Mouse (Mus musculus): ENCODE data around the gene Cops7a. TPM values are rescaled to one million over a fixed set of nuclear protein-coding genes. Genes with fewer than 3 reads are reported as not detected.

The Cops7a gene
- total and polyA plus RNA-seq, 2 experiments from 2014 or later = 92.3 to 131 TPM

DNA sequence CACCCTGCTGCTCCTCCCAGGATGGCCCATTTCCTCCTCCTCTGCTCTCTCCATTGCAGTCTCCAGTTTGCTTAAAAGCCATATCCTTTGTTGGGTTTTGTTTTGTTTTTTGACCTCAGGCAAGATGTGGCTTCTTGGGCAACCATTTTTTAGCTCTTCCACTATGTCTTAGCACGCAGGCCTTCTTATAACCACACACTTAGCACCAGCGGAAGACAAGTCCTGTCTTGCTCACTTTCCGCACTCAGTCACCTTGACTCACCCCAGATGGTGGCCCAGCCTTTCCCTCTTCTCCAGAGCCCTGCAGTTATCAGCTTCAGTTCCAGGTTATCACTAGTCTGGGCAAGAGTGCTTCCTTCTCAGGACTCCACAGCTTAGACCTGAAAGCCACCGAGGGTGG, 10.1 kb downstream of the Cops7a start:
- no peak for TF ChIP-seq CTCF (IDR thresholded peaks at IDR 0.05)
- H3K4me3 ChIP-seq (ENCODE audit: low read depth, low read length) = no peak overlapping the region
- DNase-seq (ENCODE audit: low spot score) (no peak), ATAC-seq (ENCODE audit: low FRiP score) (no peak)
- WGBS = 95% methylated on average over 4 of the region's 4 CpGs
- peaks cover 31% of the 10 kb centered on the region for H3K36me3 ChIP-seq (ENCODE audit: insufficient read depth, low read length)
- no peak overlapping the region for H3K9ac ChIP-seq (replicated peaks; ENCODE audit: low read length, poor library complexity, severe bottlenecking)
- H3K4me2 ChIP-seq (ENCODE audit: low read depth, low read length, poor library complexity, severe bottlenecking) = no peak overlapping the region
- no peaks in the 10 kb centered on the region for H3K27me3 ChIP-seq (ENCODE audit: insufficient read depth, low read length)
- H3K4me1 ChIP-seq (ENCODE audit: insufficient read depth, low read length) = no peaks in the 10 kb centered on the region
- no peaks in the 10 kb centered on the region for H3K9me3 ChIP-seq (ENCODE audit: low read length)
- no peak overlapping the region for H3K27ac ChIP-seq (ENCODE audit: low read depth, low read length)

DNA sequence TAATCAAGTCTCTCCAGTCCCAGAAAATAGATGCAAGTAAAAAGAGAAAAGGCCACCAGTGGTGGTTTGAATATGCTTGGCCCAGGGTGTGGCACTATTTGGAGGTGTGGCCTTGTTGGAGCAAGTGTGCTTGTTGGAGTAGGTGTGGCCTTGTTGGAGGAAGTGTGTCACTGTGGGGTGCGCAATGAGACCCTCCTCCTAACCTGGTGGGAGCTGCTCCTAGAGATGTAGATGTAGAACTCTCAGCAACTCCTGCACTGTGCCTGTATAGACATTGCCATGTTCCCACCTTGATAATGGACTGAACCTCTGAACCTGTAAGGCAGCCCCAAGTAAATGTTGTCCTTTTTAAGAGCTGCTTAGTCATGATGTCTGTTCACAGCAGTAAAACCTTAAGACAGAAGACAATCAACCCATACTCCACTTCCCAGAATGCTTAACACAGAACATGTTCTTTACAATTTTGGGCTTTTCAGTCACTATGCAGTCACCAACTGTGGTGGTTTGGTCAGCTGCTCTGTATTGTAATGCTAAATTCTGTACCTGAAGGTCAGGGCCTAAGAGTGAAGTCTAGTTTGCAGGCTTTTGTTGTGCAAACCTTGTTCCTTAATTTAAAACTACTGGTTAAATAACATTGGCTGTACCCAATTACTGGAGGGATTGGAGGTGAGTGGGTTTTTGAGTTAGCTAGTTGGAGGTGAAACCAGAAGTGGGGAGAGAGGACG, 11.2 kb downstream of the Cops7a start:
- Histone ChIP-seq H3K9ac (replicated peaks; ENCODE audit: low read length, poor library complexity, severe bottlenecking) (no peak overlapping the region), H3K4me1 (ENCODE audit: insufficient read depth, low read length) (no peaks in the 10 kb centered on the region), H3K27ac (ENCODE audit: low read depth, low read length) (no peak overlapping the region), H3K9me3 (ENCODE audit: low read length) (no peaks in the 10 kb centered on the region), H3K27me3 (ENCODE audit: insufficient read depth, low read length) (no peaks in the 10 kb centered on the region), H3K4me2 (ENCODE audit: low read depth, low read length, poor library complexity, severe bottlenecking) (no peak overlapping the region), H3K4me3 (ENCODE audit: low read depth, low read length) (no peak overlapping the region), H3K36me3 (ENCODE audit: insufficient read depth, low read length) (peaks cover 21% of the 10 kb centered on the region)
- no peak for TF ChIP-seq CTCF (IDR thresholded peaks at IDR 0.05)
- WGBS = 90% methylated on average over 2 of the region's 2 CpGs
- no peak for ATAC-seq (ENCODE audit: low FRiP score)
- no peak for DNase-seq (ENCODE audit: low spot score)

- Histone ChIP-seq H3K9me3 (ENCODE audit: low read length) (no peaks in the 10 kb centered on the region), H3K4me2 (ENCODE audit: low read depth, low read length, poor library complexity, severe bottlenecking) (no peak overlapping the region), H3K27ac (ENCODE audit: low read depth, low read length) (no peak overlapping the region), H3K4me3 (ENCODE audit: low read depth, low read length) (no peak overlapping the region), H3K27me3 (ENCODE audit: insufficient read depth, low read length) (no peaks in the 10 kb centered on the region), H3K36me3 (ENCODE audit: insufficient read depth, low read length) (0 out of 2 replicates have a peak, but pooled peaks cover under 1% of the 10 kb centered on the region), H3K4me1 (ENCODE audit: insufficient read depth, low read length) (no peaks in the 10 kb centered on the region), H3K9ac (replicated peaks; ENCODE audit: low read length, poor library complexity, severe bottlenecking) (no peak overlapping the region)
- 88% methylated on average over 3 of the region's 3 CpGs for WGBS
- ATAC-seq (ENCODE audit: low FRiP score) (no peak), DNase-seq (ENCODE audit: low spot score) (no peak)
- no peak for TF ChIP-seq CTCF (IDR thresholded peaks at IDR 0.05)
Measured at GRCm38 (mm10) chr6:124943526-124943925, 21.8 kb downstream of the Cops7a start.

DNA sequence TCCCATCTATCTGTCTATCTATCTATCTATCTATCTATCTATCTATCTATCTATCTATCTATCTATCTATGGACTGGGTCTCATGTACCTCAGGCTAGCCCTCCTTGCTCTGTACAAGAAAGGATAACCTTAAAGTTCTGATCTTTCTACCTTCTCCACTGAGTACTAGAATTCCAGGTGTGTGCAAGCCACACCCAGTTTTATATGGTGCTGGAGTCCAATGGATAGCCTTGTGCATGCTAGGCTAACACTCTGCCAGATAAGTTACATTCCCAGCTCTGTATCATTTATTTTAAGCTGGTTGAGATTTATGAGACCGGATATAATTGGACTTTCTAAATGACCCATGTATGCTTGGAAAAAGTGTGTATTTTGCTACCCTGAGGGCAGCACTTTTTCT, 23.7 kb downstream of the Cops7a start:
- Histone ChIP-seq H3K36me3 (ENCODE audit: insufficient read depth, low read length) (peaks cover 19% of the 10 kb centered on the region; the same call in 1 of the 2 replicates), H3K4me1 (ENCODE audit: insufficient read depth, low read length) (no peaks in the 10 kb centered on the region), H3K27me3 (ENCODE audit: insufficient read depth, low read length) (no peaks in the 10 kb centered on the region), H3K27ac (ENCODE audit: low read depth, low read length) (no peak overlapping the region), H3K9me3 (ENCODE audit: low read length) (no peaks in the 10 kb centered on the region), H3K4me3 (ENCODE audit: low read depth, low read length) (no peak overlapping the region), H3K4me2 (ENCODE audit: low read depth, low read length, poor library complexity, severe bottlenecking) (no peak overlapping the region), H3K9ac (replicated peaks; ENCODE audit: low read length, poor library complexity, severe bottlenecking) (no peak overlapping the region)
- DNase-seq (ENCODE audit: low spot score) (no peak), ATAC-seq (ENCODE audit: low FRiP score) (no peak)
- 100% methylated on average over 1 of the region's 1 CpGs for WGBS
- TF ChIP-seq CTCF (IDR thresholded peaks at IDR 0.05) = no peak

GRCm38 (mm10) chr6:124938554-124938953, 26.8 kb downstream of the Cops7a start:
- H3K9ac ChIP-seq (replicated peaks; ENCODE audit: low read length, poor library complexity, severe bottlenecking) = no peak overlapping the region
- WGBS = 95% methylated on average over 7 of the region's 7 CpGs
- no peak overlapping the region for H3K27ac ChIP-seq (ENCODE audit: low read depth, low read length)
- no peak for DNase-seq (ENCODE audit: low spot score)
- no peaks in the 10 kb centered on the region for H3K27me3 ChIP-seq (ENCODE audit: insufficient read depth, low read length)
- H3K4me2 ChIP-seq (ENCODE audit: low read depth, low read length, poor library complexity, severe bottlenecking) = no peak overlapping the region
- TF ChIP-seq CTCF (IDR thresholded peaks at IDR 0.05) = no peak
- no peaks in the 10 kb centered on the region for H3K4me1 ChIP-seq (ENCODE audit: insufficient read depth, low read length)
- H3K36me3 ChIP-seq (ENCODE audit: insufficient read depth, low read length) = peaks cover 44% of the 10 kb centered on the region
- ATAC-seq (ENCODE audit: low FRiP score) = no peak
- H3K9me3 ChIP-seq (ENCODE audit: low read length) = no peaks in the 10 kb centered on the region
- H3K4me3 ChIP-seq (ENCODE audit: low read depth, low read length) = no peak overlapping the region

DNA sequence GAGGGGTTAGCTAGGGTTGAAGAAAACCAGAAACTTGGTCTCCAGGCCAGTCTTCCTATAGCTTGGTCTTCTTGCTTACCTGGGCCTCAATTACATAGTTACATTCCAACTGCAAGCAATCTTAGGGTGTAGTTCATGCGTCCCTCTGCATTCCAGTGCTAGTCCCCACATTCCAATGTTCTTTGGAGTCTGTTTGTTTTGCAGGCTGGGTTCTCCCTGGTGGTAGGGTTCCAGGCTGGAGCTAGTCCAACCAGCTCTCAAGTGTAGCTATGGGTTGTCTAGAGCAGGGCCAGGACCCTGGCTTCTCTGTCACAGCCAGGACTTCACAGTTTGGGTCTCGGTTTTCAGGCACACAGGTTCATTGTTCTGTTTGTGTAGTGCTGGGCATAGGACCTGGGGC, 27.8 kb downstream of the Cops7a start:
- Histone ChIP-seq H3K36me3 (ENCODE audit: insufficient read depth, low read length) (peaks cover 44% of the 10 kb centered on the region), H3K4me3 (ENCODE audit: low read depth, low read length) (no peak overlapping the region), H3K4me2 (ENCODE audit: low read depth, low read length, poor library complexity, severe bottlenecking) (no peak overlapping the region), H3K9ac (replicated peaks; ENCODE audit: low read length, poor library complexity, severe bottlenecking) (no peak overlapping the region), H3K27ac (ENCODE audit: low read depth, low read length) (no peak overlapping the region), H3K9me3 (ENCODE audit: low read length) (no peaks in the 10 kb centered on the region), H3K27me3 (ENCODE audit: insufficient read depth, low read length) (no peaks in the 10 kb centered on the region), H3K4me1 (ENCODE audit: insufficient read depth, low read length) (peaks cover 2% of the 10 kb centered on the region)
- ATAC-seq (ENCODE audit: low FRiP score) (no peak), DNase-seq (ENCODE audit: low spot score) (no peak)
- WGBS = 89% methylated on average over 2 of the region's 2 CpGs
- no peak for TF ChIP-seq CTCF (IDR thresholded peaks at IDR 0.05)
